Mouse (Mus musculus) hindbrain, embryonic 15.5 days (tissue): ENCODE data around the gene Hdac1. TPM values are rescaled to one million over a fixed set of nuclear protein-coding genes. Genes with fewer than 3 reads are reported as not detected.

Source experiments
- ATAC-seq: fragments of 200-750 bp; cut with Nextera tagmentation; 2 replicates; pipeline ENCODE4 v1.8.0; 2017; ENCODE audit warnings: low read depth, moderate number of reproducible peaks, moderate TSS enrichment; ENCODE audit not compliant: low FRiP score
- H3K27ac ChIP-seq: fragments of 300-500 bp; sonication (generic); replicated peaks from 2 replicates; pipeline ENCODE4 v1.5.1; 2015; ENCODE audit warnings: mild to moderate bottlenecking, inconsistent platforms
- H3K27me3 ChIP-seq: fragments of 300-500 bp; sonication (generic); 2 replicates; pipeline ENCODE4 v1.6.1; 2015; ENCODE audit warnings: control low read depth, inconsistent platforms
- H3K36me3 ChIP-seq: fragments of 300-500 bp; sonication (generic); 2 replicates; pipeline ENCODE4 v1.6.1; 2015; ENCODE audit warnings: control low read depth, inconsistent platforms
- H3K4me1 ChIP-seq: fragments of 300-500 bp; sonication (generic); replicated peaks from 2 replicates; pipeline ENCODE4 v1.6.1; 2015; ENCODE audit warnings: control low read depth, inconsistent platforms
- H3K4me2 ChIP-seq: fragments of 300-500 bp; sonication (generic); 2 replicates; pipeline ENCODE4 v1.6.1; 2015; ENCODE audit warnings: moderate library complexity, mild to moderate bottlenecking, inconsistent platforms
- H3K4me3 ChIP-seq: fragments of 300-500 bp; sonication (generic); 2 replicates; pipeline ENCODE4 v1.5.1; 2015; ENCODE audit warnings: mild to moderate bottlenecking, inconsistent platforms
- H3K9ac ChIP-seq: fragments of 300-500 bp; sonication (generic); 2 replicates; pipeline ENCODE4 v1.6.1; 2015; ENCODE audit warnings: inconsistent platforms
- H3K9me3 ChIP-seq: fragments of 300-500 bp; sonication (generic); 2 replicates; pipeline ENCODE4 v1.6.1; 2016; ENCODE audit warnings: control low read depth, inconsistent platforms
- WGBS: fragments of 180-500 bp; shearing (Covaris S2); methylation state at CpG from one replicate; pipeline ENCODE4 v1.1.7; 2015; 5-methylcytosine and 5-hydroxymethylcytosine counted together
- polyA plus RNA-seq: library from polyadenylated mRNA; unstranded; fragments of >200 nt; fragmentation: Nextera tagmentation; extraction: Ambion mirVana; gene quantifications from 2 replicates; pipeline ENCODE4 v1.2.1, GENCODE M21; 2015

Hdac1 gene
- polyA plus RNA-seq, 1 experiment from 2014 or later = 84.7 TPM

DNA sequence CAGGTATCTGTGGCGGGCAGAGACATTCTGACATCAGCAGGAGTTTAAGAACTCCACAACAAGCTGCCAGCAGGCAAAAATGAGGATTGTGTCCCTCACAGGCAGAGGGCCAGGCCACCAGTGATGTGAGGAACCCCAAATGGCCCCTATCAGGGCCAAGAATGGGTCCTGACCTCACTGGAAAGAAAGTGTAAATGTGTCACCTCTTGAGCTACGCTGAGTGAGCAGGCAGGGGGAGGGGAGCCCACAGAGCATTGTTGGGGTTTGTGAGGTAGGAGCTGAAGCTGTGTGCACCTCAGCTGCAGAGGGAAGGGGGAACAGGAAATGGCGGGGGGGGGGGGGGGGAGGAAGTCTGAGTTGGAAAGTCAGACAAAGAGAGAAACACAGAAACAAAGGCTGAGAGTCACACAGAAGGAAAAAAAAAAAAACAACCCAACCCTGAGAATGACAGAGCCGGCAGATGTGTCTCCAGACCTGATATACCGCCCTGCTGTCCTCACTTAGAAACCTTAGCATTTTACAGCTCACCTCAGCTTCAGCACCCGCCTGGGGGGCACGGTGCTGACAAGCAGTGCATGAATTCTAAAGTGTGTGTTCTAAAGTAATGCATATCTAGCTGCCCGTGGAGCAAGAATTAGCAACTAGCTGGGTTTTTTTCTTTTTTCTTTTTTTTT lies 32.8 kb upstream of the Hdac1 start:
- 64% methylated on average over 7 of the region's 8 CpGs for WGBS
- Histone ChIP-seq H3K4me2 (no peak overlapping the region), H3K27ac (no peak overlapping the region), H3K4me1 (0 out of 2 replicates have a peak, but pooled peaks cover 5% of the 10 kb centered on the region), H3K9ac (no peak overlapping the region), H3K4me3 (no peak overlapping the region), H3K9me3 (no peaks in the 10 kb centered on the region), H3K36me3 (no peaks in the 10 kb centered on the region), H3K27me3 (no peaks in the 10 kb centered on the region)
- no peak for ATAC-seq

DNA sequence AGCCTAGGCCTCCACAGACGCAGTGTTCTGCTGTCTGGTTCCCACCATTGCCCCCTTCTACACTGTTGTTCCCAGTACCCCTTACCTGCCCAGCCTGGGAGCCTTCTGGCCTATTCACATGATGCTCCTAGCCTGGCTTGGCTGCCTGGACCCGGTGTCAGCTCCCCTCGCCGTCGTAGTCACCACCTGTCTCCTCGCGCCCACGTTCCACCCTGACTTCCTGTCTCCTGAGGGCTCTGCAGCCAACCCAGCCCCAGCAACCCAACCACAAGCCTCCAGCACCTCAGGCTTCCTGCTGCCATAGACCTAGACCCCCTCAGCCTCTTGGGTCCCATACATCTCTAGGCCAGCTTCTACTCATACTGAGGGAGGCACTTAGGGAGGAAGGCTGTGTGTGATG lies 30.9 kb upstream of the Hdac1 start, which contains the start of gene Lck:
Lck (minus strand) TSS at position 212 of the 400 bp plus-strand sequence.
- 93% methylated on average over 8 of the region's 8 CpGs for WGBS
- Histone ChIP-seq H3K9ac (no peak within 1 kb of the TSS), H3K27me3 (no peaks in the 10 kb centered on the region), H3K4me3 (no peak within 1 kb of the TSS), H3K4me1 (0 out of 2 replicates have a peak, but pooled peaks cover 5% of the 10 kb centered on the region), H3K27ac (no peak within 1 kb of the TSS), H3K36me3 (no peaks in the 10 kb centered on the region), H3K9me3 (no peaks in the 10 kb centered on the region), H3K4me2 (no peak within 1 kb of the TSS)
- no peak for ATAC-seq

DNA sequence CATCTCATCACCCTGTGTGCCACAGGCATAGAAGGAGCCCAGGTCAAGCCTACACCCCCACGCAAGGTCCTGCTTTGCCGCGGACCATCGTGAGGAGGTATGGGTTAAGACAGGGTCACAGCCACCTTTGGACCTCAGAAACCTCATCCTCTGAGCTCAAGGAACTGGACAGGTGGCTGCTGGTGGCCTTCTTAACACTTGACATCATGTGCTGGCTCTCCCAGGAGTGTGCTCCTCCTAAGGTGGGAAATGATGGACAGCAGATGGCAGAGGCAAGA lies 30.5 kb upstream of the Hdac1 start:
- H3K36me3 ChIP-seq = no peaks in the 10 kb centered on the region
- no peak overlapping the region for H3K4me3 ChIP-seq
- no peak overlapping the region for H3K27ac ChIP-seq
- no peak for ATAC-seq
- WGBS = 95% methylated on average over 4 of the region's 4 CpGs
- no peak overlapping the region for H3K4me2 ChIP-seq
- no peak overlapping the region for H3K9ac ChIP-seq
- H3K9me3 ChIP-seq = no peaks in the 10 kb centered on the region
- 0 out of 2 replicates have a peak, but pooled peaks cover 5% of the 10 kb centered on the region for H3K4me1 ChIP-seq
- H3K27me3 ChIP-seq = no peaks in the 10 kb centered on the region

DNA sequence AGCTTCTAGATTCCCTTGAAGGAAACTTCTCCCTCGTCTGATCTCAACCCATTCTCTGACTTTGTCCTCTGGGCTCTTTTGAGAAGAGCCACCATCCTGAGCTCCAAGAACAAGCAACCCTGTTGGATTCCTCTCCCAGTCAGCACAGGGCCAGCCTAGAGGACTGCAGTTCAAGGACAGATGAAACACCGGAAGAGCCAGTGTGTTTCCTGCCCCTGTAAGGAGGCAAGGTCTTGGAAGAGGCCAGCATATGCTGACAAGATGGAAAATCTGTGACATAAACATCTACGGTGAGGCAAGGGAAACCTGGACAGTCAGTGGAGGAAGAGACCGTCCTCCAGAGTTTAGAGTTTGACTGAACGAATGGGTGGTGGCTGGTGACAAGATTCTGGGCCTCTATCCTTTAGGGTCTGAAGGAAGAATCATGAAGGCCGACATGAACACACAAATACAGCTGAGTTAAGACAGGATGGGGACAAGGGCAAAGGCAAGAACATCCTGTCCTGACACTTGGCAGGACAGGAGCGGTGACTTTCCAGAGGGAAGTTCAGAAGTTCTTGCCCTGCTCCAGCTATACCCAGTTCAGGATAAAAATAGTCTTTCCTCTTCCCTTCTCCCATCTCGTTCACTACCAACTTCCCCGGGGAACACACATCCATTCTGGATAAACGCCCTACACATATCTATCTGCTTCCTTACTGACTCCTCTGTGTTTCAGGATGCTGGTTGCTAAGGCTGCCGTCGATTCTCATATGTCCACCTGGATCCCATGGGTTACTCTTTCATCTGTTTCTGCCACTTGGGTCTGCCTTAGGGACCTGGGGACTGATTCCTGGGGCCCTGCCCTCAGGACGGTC lies 30.0 kb upstream of the Hdac1 start:
- ATAC-seq = no peak
- no peak overlapping the region for H3K4me3 ChIP-seq
- H3K27me3 ChIP-seq = no peaks in the 10 kb centered on the region
- WGBS = 84% methylated on average over 13 of the region's 13 CpGs
- no peaks in the 10 kb centered on the region for H3K9me3 ChIP-seq
- 0 out of 2 replicates have a peak, but pooled peaks cover 5% of the 10 kb centered on the region for H3K4me1 ChIP-seq
- no peak overlapping the region for H3K9ac ChIP-seq
- no peaks in the 10 kb centered on the region for H3K36me3 ChIP-seq
- no peak overlapping the region for H3K27ac ChIP-seq
- H3K4me2 ChIP-seq = no peak overlapping the region

DNA sequence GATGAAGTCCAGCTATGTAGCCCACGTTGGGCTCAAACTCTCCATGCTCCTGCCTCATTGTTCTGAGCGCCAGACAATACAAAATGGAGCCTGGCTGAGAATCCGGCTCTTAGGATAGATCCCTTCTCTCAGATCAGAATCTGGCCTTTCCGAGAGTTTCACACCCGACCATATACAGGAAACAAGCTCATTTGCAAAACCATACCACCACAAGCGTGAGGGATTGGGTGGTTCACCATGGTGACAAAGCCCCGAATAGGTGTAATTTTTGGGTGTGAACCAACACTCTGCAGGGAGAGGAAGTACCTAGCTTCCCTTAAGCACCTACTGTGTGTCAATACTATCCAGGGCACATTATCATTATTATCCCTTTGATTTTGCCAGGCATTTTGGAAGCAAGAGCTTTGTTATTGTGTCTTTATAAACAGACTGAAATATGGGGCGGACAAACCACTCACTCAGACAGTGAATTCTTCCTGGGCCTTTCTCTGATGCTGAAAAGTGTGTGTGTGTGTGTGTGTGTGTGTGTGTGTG lies 29.1 kb upstream of the Hdac1 start:
- no peak overlapping the region for H3K27ac ChIP-seq
- no peaks in the 10 kb centered on the region for H3K36me3 ChIP-seq
- H3K4me1 ChIP-seq = no peaks in the 10 kb centered on the region
- H3K9me3 ChIP-seq = no peaks in the 10 kb centered on the region
- no peak for ATAC-seq
- 79% methylated on average over 8 of the region's 8 CpGs for WGBS
- H3K4me2 ChIP-seq = no peak overlapping the region
- H3K4me3 ChIP-seq = no peak overlapping the region
- H3K27me3 ChIP-seq = no peaks in the 10 kb centered on the region
- no peak overlapping the region for H3K9ac ChIP-seq

DNA sequence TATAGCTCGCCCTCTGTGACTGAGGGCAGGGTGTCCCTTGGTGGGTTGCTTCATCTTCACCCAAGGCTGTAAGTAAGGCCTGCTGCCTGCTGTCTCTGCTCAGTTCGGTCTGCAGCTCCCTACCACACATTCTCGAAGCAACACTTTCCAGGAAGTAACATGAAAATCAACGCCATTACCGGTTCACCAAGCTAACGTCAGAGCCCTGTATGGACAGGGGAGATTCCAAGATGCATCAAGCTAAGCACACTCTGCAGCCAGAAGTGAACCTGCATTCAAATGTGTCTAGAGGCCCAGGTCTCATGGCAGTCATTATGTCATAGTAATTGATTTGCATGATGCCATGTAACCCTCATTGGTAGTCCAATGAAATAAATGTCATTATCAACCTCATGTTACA lies 27.5 kb upstream of the Hdac1 start:
- WGBS = 88% methylated on average over 6 of the region's 6 CpGs
- H3K27me3 ChIP-seq = no peaks in the 10 kb centered on the region
- no peaks in the 10 kb centered on the region for H3K9me3 ChIP-seq
- H3K4me3 ChIP-seq = no peak overlapping the region
- no peaks in the 10 kb centered on the region for H3K36me3 ChIP-seq
- no peak overlapping the region for H3K9ac ChIP-seq
- no peak overlapping the region for H3K4me2 ChIP-seq
- ATAC-seq = no peak
- no peak overlapping the region for H3K27ac ChIP-seq
- no peaks in the 10 kb centered on the region for H3K4me1 ChIP-seq

DNA sequence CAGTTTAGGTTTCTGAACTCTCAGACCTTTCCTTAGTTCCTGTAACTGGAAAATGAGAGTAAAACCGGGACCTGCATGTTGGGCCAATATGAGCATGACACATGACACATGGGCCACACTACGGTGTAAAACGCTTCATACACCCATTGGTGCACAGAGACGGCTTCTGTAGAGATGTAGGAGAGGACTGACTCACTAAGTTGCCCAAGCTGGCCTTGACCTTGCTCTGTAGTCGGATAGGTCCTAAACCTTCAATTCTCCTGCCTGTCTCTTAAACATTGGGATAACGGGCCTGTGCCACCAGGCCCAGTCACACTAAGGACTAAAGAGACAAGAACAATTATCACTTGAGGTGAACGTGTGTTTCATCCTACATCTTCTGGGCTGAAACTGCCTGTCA lies 25.9 kb upstream of the Hdac1 start:
- Histone ChIP-seq H3K9me3 (no peaks in the 10 kb centered on the region), H3K4me1 (no peaks in the 10 kb centered on the region), H3K9ac (no peak overlapping the region), H3K4me2 (no peak overlapping the region), H3K27ac (no peak overlapping the region), H3K27me3 (no peaks in the 10 kb centered on the region), H3K36me3 (no peaks in the 10 kb centered on the region), H3K4me3 (no peak overlapping the region)
- WGBS = 94% methylated on average over 7 of the region's 7 CpGs
- ATAC-seq = no peak

DNA sequence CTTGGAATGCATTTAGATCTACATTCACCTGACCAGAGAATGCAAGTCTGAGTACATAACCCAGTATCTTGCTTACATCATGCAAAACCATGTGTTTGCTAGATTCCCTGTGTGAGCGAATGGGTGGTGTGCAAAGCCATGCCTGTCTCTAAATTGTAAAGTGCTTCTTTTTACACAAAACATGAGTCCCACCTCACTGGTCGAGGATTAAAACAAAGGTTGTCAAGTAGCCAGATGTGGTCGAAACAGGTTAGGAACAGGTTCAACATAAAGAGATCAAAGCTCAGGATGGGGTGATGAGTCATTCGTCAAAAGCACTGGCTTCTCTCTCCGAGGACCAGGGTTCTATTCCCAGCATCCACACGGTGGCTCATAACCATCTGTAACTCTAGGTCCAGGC lies 22.6 kb upstream of the Hdac1 start:
- no peak for ATAC-seq
- WGBS = 79% methylated on average over 6 of the region's 6 CpGs

DNA sequence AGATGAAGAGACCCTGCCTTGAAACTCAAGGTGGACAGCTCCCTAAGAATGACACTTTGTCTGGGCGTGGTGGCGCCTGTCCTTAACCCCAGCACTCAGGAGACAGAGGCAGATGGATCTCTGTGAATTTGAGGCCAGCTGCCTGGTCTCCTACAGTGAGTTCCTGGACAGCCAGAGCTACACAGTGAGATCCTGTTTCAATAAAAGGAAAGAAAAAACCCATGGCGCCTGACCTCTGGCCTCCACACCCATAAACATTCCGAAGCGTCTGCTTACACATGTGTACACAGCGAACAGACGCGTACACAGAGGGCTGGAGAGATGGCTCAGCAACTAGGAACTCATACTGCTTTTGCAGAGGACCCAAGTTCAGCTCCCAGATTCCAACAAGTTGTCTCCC lies 21.2 kb upstream of the Hdac1 start:
- Histone ChIP-seq H3K27ac (no peak overlapping the region), H3K4me3 (no peak overlapping the region), H3K9me3 (no peaks in the 10 kb centered on the region), H3K9ac (no peak overlapping the region), H3K27me3 (no peaks in the 10 kb centered on the region), H3K4me1 (no peaks in the 10 kb centered on the region), H3K36me3 (no peaks in the 10 kb centered on the region), H3K4me2 (no peak overlapping the region)
- WGBS = 71% methylated on average over 8 of the region's 8 CpGs
- no peak for ATAC-seq

More for the DNA sequence above, 22.6 kb upstream of the Hdac1 start:
- Histone ChIP-seq H3K27me3 (no peaks in the 10 kb centered on the region), H3K4me1 (no peaks in the 10 kb centered on the region), H3K36me3 (no peaks in the 10 kb centered on the region), H3K9me3 (no peaks in the 10 kb centered on the region), H3K9ac (no peak overlapping the region), H3K4me3 (no peak overlapping the region), H3K27ac (no peak overlapping the region), H3K4me2 (no peak overlapping the region)

DNA sequence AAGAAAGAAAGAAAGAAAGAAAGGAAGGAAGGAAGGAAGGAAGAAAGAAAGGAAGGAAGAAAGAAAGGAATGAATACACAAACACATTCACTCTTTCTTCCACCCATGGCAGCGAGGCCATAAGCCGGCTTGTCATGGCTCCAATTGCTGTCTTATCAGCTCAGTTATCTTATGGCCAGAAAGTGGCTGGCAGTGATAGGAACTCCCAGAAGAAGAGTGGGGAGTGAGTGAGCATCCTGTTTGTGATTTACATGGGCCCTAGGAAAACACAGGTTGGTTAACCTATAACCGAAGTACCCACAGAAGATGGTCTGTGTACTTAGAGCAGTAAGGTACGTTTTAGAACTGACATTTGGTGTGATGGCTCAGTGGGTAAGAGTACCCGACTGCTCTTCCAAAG lies 18.7 kb upstream of the Hdac1 start:
- H3K4me1 ChIP-seq = peaks cover 8% of the 10 kb centered on the region; the same call in 1 of the 2 replicates
- no peaks in the 10 kb centered on the region for H3K27me3 ChIP-seq
- 95% methylated on average over 5 of the region's 5 CpGs for WGBS
- no peaks in the 10 kb centered on the region for H3K36me3 ChIP-seq
- no peak overlapping the region for H3K27ac ChIP-seq
- no peak overlapping the region for H3K4me2 ChIP-seq
- no peak overlapping the region for H3K4me3 ChIP-seq
- no peaks in the 10 kb centered on the region for H3K9me3 ChIP-seq
- ATAC-seq = no peak
- H3K9ac ChIP-seq = no peak overlapping the region

DNA sequence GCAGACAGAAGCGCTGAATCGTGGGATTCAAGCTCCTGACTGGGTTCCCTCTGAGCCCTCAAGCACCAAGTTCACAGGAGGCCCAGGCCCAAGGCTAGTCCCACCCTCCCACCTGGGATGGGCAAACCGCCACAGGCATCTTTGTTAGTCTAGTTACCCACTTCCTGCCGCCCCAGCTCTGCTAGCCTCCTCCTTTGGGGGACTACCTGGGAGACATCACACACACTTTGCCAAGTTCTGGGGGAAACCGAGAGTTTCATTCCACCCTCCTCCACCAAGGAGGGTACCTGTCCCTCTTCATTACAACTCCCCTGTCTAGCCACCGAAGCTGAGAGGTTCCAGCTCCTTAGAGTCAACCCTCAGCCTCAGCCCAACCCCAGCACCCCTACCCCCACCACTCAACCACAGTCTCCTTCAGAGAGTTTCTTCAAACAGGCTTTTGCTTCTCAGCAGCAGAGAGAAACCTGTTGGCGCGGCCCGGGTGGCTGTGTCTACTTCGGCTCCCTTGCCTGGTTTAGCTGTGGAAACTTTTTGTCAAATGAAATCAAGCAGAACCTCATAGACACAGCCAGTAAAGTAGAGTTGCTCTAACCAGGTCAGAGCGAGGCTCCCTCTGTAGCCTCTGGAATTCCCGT lies 15.9 kb upstream of the Hdac1 start:
- Histone ChIP-seq H3K27me3 (no peaks in the 10 kb centered on the region), H3K36me3 (no peaks in the 10 kb centered on the region), H3K27ac (no peak overlapping the region), H3K4me3 (no peak overlapping the region), H3K9ac (no peak overlapping the region), H3K4me2 (no peak overlapping the region), H3K9me3 (no peaks in the 10 kb centered on the region), H3K4me1 (peaks cover 22% of the 10 kb centered on the region)
- ATAC-seq = no peak
- WGBS = 86% methylated on average over 12 of the region's 12 CpGs

DNA sequence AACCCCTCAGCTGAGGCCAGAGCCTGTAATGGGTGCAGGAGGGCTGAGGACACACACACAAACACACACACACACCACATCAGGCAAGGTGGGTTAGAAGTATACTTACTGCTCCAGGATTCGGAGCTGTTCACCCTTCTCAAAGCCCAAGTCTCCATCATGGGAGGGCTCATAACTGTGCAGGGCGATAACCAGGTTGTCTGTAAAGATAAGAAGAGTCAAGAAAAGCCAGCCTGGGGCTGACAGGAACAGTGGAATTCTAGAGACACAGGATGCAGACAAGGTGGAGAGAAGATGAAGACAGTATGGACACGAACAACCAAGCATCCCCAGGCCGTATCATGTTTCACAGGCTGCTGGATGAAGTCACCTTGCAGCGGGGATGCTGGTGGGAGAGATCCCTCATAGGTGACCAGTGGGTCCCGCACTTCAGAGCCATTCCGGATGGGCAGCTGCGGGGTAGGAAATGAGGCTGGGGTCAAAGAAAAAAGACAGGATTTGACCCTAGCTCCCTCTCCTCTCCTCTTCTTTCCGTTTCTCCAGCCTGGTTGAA lies 14.8 kb upstream of the Hdac1 start:
- H3K36me3 ChIP-seq = no peaks in the 10 kb centered on the region
- WGBS = 81% methylated on average over 9 of the region's 9 CpGs
- H3K9ac ChIP-seq = no peak overlapping the region
- peak overlapping the region; percentile 44; the same call in 1 of the 2 replicates for H3K4me3 ChIP-seq
- peak; percentile 24; the same call in 1 of the 2 replicates for ATAC-seq
- H3K4me2 ChIP-seq = peak overlapping the region; percentile 83
- peaks cover 22% of the 10 kb centered on the region for H3K4me1 ChIP-seq
- H3K27ac ChIP-seq = 0 out of 2 replicates have a peak overlapping the region, but pooled peaks have one; percentile 86
- no peaks in the 10 kb centered on the region for H3K9me3 ChIP-seq
- no peaks in the 10 kb centered on the region for H3K27me3 ChIP-seq
